Mouse (Mus musculus) neural tube, embryonic 11.5 days (tissue): ENCODE results near the gene Rora. TPM values are rescaled to one million over a fixed set of nuclear protein-coding genes. Genes with fewer than 3 reads are reported as not detected.

Source experiments
- ATAC-seq: fragments of 200-750 bp; cut with Nextera tagmentation; 2 replicates; pipeline ENCODE4 v1.8.0; 2017; ENCODE audit warnings: moderate number of reproducible peaks, mild to moderate bottlenecking, moderate TSS enrichment, moderate library complexity; ENCODE audit not compliant: insufficient read depth, low FRiP score, low TSS enrichment
- DNase-seq: peaks from one replicate; pipeline ENCODE4 v3.0.0-alpha.2; 2015; ENCODE audit warnings: low spot score
- H3K27ac ChIP-seq: fragments of 300-500 bp; sonication (generic); 2 replicates; pipeline ENCODE4 v1.5.1; 2014; ENCODE audit warnings: low read depth, mild to moderate bottlenecking, low read length
- H3K27me3 ChIP-seq: fragments of 300-500 bp; sonication (generic); 2 replicates; pipeline ENCODE4 v1.6.1; 2014; ENCODE audit warnings: mild to moderate bottlenecking, low read length, mixed read lengths; ENCODE audit not compliant: control insufficient read depth, insufficient read depth
- H3K36me3 ChIP-seq: fragments of 300-500 bp; sonication (generic); 2 replicates; pipeline ENCODE4 v1.6.1; 2014; ENCODE audit warnings: mild to moderate bottlenecking, low read length, moderate library complexity, mixed read lengths; ENCODE audit not compliant: control insufficient read depth, insufficient read depth
- H3K4me1 ChIP-seq: fragments of 300-500 bp; sonication (generic); 2 replicates; pipeline ENCODE4 v1.6.1; 2014; ENCODE audit warnings: low read length, mixed read lengths; ENCODE audit not compliant: control insufficient read depth, insufficient read depth
- H3K4me2 ChIP-seq: fragments of 300-500 bp; sonication (generic); 2 replicates; pipeline ENCODE4 v1.6.1; 2014; ENCODE audit warnings: low read depth, mild to moderate bottlenecking, moderate library complexity
- H3K4me3 ChIP-seq: fragments of 300-500 bp; sonication (generic); 2 replicates; pipeline ENCODE4 v1.5.1; 2014; ENCODE audit warnings: low read depth, low read length
- H3K9ac ChIP-seq: fragments of 300-500 bp; sonication (generic); 2 replicates; pipeline ENCODE4 v1.6.1; 2014; ENCODE audit warnings: mild to moderate bottlenecking, low read length
- H3K9me3 ChIP-seq: fragments of 300-500 bp; sonication (generic); 2 replicates; pipeline ENCODE4 v1.6.1; 2016; ENCODE audit warnings: low read length; ENCODE audit not compliant: control insufficient read depth
- WGBS: fragments of 180-500 bp; shearing (Covaris S2); extraction: QIAGEN DNeasy Blood & Tissue Kit; methylation state at CpG from one replicate; pipeline ENCODE4 v1.1.7; 2014; 5-methylcytosine and 5-hydroxymethylcytosine counted together
- polyA plus RNA-seq: library from polyadenylated mRNA; unstranded; fragments of >200 nt; fragmentation: Nextera tagmentation; extraction: Ambion mirVana; gene quantifications from 2 replicates; pipeline ENCODE4 v1.2.1, GENCODE M21; 2014

Gene Rora
- polyA plus RNA-seq, 1 experiment from 2014 or later: 3.2 TPM

GRCm38 (mm10) chr9:69008706-69009105 lies 355.1 kb downstream of the Rora start:
- 72% methylated on average over 2 of the region's 2 CpGs for WGBS
- no peak for ATAC-seq

DNA sequence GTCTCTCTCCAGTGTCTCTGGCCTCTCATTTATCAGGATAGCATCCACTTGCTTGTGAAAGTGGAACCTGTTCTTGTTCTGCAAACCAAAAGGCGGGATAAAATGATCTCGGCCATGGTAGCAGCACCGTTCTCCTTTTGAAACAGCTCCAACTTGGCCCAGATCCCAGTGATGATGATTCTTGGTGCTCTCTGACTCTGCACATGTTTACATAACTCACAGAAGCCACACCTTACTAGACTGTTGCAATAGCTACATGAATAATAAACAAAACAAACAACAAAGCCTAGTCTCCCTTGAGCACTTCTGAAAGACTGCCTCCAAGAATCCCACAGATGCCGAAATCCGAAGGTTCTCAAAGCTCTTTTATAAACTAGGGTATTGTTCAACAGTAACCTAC lies 357.3 kb downstream of the Rora start:
- no peak overlapping the region for H3K4me2 ChIP-seq
- 95% methylated on average over 5 of the region's 5 CpGs for WGBS
- DNase-seq (no peak), ATAC-seq (no peak)
- H3K9ac ChIP-seq: no peak overlapping the region
- H3K36me3 ChIP-seq: no peaks in the 10 kb centered on the region
- H3K27me3 ChIP-seq: no peaks in the 10 kb centered on the region
- H3K4me1 ChIP-seq: no peaks in the 10 kb centered on the region
- H3K27ac ChIP-seq: no peak overlapping the region
- no peak overlapping the region for H3K4me3 ChIP-seq
- H3K9me3 ChIP-seq: no peaks in the 10 kb centered on the region

More at GRCm38 (mm10) chr9:69008706-69009105, 355.1 kb downstream of the Rora start:
- Histone ChIP-seq H3K27ac (no peak overlapping the region), H3K4me2 (no peak overlapping the region), H3K9me3 (no peaks in the 10 kb centered on the region), H3K4me1 (no peaks in the 10 kb centered on the region), H3K27me3 (no peaks in the 10 kb centered on the region), H3K9ac (no peak overlapping the region), H3K36me3 (no peaks in the 10 kb centered on the region), H3K4me3 (no peak overlapping the region)
- no peak for DNase-seq

DNA sequence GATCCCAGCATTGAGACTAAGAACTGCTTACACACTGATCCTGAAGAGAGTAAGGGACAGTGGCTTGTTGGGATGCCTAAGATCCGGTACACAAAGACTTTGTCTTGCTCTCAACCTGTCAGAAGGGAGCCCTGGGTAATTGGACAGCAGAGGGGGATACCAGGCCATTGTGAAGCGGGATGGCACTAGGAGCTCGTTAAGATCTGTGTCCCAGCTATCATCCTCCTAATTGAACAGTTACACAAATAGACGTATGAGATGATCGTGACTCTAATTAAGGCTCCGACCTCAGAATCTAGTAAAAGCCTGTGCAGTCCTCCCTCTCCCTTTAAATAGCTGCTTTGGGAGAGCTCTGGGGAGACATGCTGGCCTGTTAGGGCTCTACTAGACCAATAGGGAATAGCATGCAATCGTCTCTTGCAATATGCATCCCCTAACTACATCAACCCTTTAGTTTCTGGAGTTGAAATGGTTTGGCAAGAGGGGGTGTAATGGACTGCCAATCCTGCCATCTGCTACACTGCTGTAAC lies 359.7 kb downstream of the Rora start:
- no peak overlapping the region for H3K4me3 ChIP-seq
- 86% methylated on average over 7 of the region's 7 CpGs for WGBS

DNA sequence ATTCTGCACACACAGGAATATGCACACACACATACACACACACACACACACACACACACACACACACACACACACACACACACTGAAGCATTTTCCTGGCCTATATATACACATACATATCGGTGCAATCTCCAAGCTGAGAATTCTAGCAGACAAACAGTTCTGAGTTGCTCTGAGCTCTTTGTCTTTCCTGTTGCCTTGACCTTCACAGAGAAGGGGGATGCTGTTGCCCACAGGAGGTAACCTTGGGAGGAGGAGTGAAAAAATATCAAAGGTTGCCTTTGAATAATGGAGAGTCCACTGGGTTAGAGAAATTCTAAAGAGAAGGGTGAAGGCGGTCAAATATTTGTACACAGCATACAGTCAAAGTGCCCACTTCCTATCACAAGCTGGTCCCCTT lies 360.6 kb downstream of the Rora start:
- H3K27ac ChIP-seq: no peak overlapping the region
- H3K4me2 ChIP-seq: no peak overlapping the region
- DNase-seq: no peak
- no peaks in the 10 kb centered on the region for H3K36me3 ChIP-seq
- no peaks in the 10 kb centered on the region for H3K4me1 ChIP-seq
- H3K27me3 ChIP-seq: no peaks in the 10 kb centered on the region
- 87% methylated on average over 2 of the region's 2 CpGs for WGBS
- H3K4me3 ChIP-seq: no peak overlapping the region
- H3K9ac ChIP-seq: no peak overlapping the region
- no peaks in the 10 kb centered on the region for H3K9me3 ChIP-seq
- ATAC-seq: no peak

More for the DNA sequence above, 359.7 kb downstream of the Rora start:
- Histone ChIP-seq H3K27me3 (no peaks in the 10 kb centered on the region), H3K27ac (no peak overlapping the region), H3K9ac (no peak overlapping the region), H3K9me3 (no peaks in the 10 kb centered on the region), H3K36me3 (no peaks in the 10 kb centered on the region), H3K4me2 (no peak overlapping the region), H3K4me1 (no peaks in the 10 kb centered on the region)
- no peak for ATAC-seq
- DNase-seq: no peak

GRCm38 (mm10) chr9:69020381-69020780 lies 366.8 kb downstream of the Rora start:
- H3K4me1 ChIP-seq: no peaks in the 10 kb centered on the region
- H3K9ac ChIP-seq: no peak overlapping the region
- WGBS: 88% methylated on average over 4 of the region's 4 CpGs
- H3K4me3 ChIP-seq: no peak overlapping the region
- no peaks in the 10 kb centered on the region for H3K27me3 ChIP-seq
- H3K36me3 ChIP-seq: no peaks in the 10 kb centered on the region
- DNase-seq: no peak
- no peak overlapping the region for H3K27ac ChIP-seq
- no peaks in the 10 kb centered on the region for H3K9me3 ChIP-seq
- ATAC-seq: no peak
- H3K4me2 ChIP-seq: no peak overlapping the region

- H3K4me3 ChIP-seq: no peak overlapping the region
These were observed 367.9 kb downstream of the Rora start for GRCm38 (mm10) chr9:69021482-69021881.

GRCm38 (mm10) chr9:69023314-69023713 lies 369.7 kb downstream of the Rora start:
- Histone ChIP-seq H3K4me3 (no peak overlapping the region), H3K4me2 (no peak overlapping the region), H3K27ac (no peak overlapping the region), H3K9me3 (no peaks in the 10 kb centered on the region), H3K36me3 (no peaks in the 10 kb centered on the region), H3K27me3 (no peaks in the 10 kb centered on the region), H3K9ac (no peak overlapping the region), H3K4me1 (no peaks in the 10 kb centered on the region)
- no peak for ATAC-seq
- WGBS: 76% methylated on average over 3 of the region's 3 CpGs
- no peak for DNase-seq

More at GRCm38 (mm10) chr9:69021482-69021881, 367.9 kb downstream of the Rora start:
- no peaks in the 10 kb centered on the region for H3K36me3 ChIP-seq
- H3K27me3 ChIP-seq: no peaks in the 10 kb centered on the region
- WGBS: 83% methylated on average over 1 of the region's 1 CpGs
- ATAC-seq (no peak), DNase-seq (no peak)
- H3K27ac ChIP-seq: no peak overlapping the region
- H3K9me3 ChIP-seq: no peaks in the 10 kb centered on the region
- no peaks in the 10 kb centered on the region for H3K4me1 ChIP-seq
- no peak overlapping the region for H3K4me2 ChIP-seq
- H3K9ac ChIP-seq: no peak overlapping the region

DNA sequence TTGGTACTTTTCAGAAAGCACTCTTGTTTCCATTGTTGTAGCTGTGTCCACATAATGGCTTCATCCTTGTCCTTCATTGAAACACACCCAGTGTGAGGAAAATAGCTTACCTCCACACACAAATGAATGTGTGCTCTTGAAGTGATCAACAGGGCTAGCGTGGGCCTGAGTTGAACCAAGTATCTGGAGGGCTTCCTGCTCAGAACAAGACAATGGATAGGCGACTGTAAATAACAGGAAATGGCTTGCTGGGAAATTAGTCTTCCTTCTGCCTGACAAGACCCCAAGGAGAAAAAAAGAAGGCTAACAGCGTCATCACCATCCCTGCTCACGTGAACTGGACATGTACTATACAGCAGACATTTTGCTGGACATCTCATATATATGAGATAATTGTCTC lies 374.6 kb downstream of the Rora start:
- Histone ChIP-seq H3K4me3 (no peak overlapping the region), H3K9ac (no peak overlapping the region), H3K27me3 (no peaks in the 10 kb centered on the region), H3K36me3 (no peaks in the 10 kb centered on the region), H3K4me1 (no peaks in the 10 kb centered on the region), H3K27ac (no peak overlapping the region), H3K4me2 (no peak overlapping the region), H3K9me3 (no peaks in the 10 kb centered on the region)
- ATAC-seq: no peak
- no peak for DNase-seq
- WGBS: 72% methylated on average over 4 of the region's 4 CpGs

GRCm38 (mm10) chr9:69034301-69034871 lies 380.8 kb downstream of the Rora start:
- DNase-seq: no peak
- no peak for ATAC-seq
- Histone ChIP-seq H3K4me3 (no peak overlapping the region), H3K9ac (no peak overlapping the region), H3K4me1 (no peaks in the 10 kb centered on the region), H3K27me3 (no peaks in the 10 kb centered on the region), H3K9me3 (no peaks in the 10 kb centered on the region), H3K27ac (no peak overlapping the region), H3K36me3 (no peaks in the 10 kb centered on the region), H3K4me2 (no peak overlapping the region)
- WGBS: 92% methylated on average over 10 of the region's 10 CpGs
